In the genomic region with DNA sequence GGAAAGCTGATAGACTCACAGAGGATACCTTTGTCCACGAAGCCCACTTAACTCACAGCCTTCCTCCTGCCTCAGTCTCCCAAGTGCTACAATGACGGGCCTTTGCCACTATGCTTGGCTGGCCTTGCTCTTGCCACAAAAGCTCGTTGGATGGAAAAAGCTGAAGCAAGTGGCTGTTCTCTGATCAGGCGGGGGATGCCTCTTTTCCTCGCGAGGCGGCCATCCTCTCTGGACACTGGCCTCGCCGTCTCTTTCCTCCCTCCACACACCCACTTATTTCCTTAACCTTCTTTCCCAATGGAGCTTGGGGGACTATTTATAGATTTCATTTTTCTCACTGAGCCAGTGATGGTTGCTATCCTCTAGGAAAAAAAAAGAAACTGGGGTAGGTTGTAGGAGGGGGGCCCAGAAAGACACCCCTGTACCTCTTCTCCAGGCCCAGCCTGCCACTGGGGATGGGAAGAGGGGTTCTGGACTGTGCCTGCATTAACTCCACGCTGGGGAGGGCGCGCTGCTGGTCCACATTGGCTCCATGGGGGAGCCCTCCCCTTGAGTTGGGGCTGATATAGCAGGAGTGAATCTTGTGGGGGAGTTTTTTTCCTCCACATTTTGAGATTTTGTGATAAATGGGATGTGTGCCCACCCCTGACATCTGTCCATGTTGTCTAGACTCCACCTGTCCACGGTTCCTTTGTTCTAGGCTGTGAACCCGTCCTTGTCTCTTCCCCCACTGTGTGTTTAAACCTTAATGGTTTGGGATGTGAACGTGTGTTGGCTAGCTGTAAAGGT, we compare ENCODE assay signal across 9 mouse cellular contexts. TPM values are rescaled to one million over a fixed set of nuclear protein-coding genes. Genes with fewer than 3 reads are reported as not detected.
DNase-seq lines count a peak whose midpoint lies in the region; ATAC-seq lines count a peak whose summit lies in the region.
"Had no signal": no experiment of that assay in that cellular context is flagged by ENCODE, and none has a peak within 500 bp of the region (broad histone marks: within the 10 kb centered on the region; RNA-seq: fewer than 3 reads in every experiment).

No protein-coding gene starts in this region.

- WGBS in embryonic facial prominence, embryonic 13.5 days = 59% methylated on average over 15 of the region's 15 CpGs
- WGBS in hindbrain, embryonic 14.5 days = 51% methylated on average over 15 of the region's 15 CpGs
- 50% methylated on average over 15 of the region's 15 CpGs for WGBS in midbrain, embryonic 16.5 days

- H3K36me3 ChIP-seq in embryonic facial prominence, embryonic 13.5 days = peaks cover 53% of the 10 kb centered on the region
- H3K36me3 ChIP-seq in hindbrain, embryonic 14.5 days (replicated peaks; ENCODE audit: control insufficient read depth, insufficient read depth) = peaks cover 62% of the 10 kb centered on the region
- peaks cover 37% of the 10 kb centered on the region for H3K36me3 ChIP-seq in midbrain, embryonic 16.5 days (ENCODE audit: control insufficient read depth, insufficient read depth, low read length)

- no peak for ATAC-seq in embryonic facial prominence, embryonic 13.5 days (ENCODE audit: insufficient number of reproducible peaks, insufficient read depth, low FRiP score, low TSS enrichment, low read depth)
- ATAC-seq in hindbrain, embryonic 14.5 days (ENCODE audit: low FRiP score) = no peak
- ATAC-seq in midbrain, embryonic 16.5 days = no peak
- ATAC-seq: Patski had no signal

- peak overlapping the region; percentile 35 for H3K27ac ChIP-seq in embryonic facial prominence, embryonic 13.5 days
- peak overlapping the region; percentile 92 for H3K27ac ChIP-seq in hindbrain, embryonic 14.5 days
- H3K27ac ChIP-seq in midbrain, embryonic 16.5 days (ENCODE audit: low read length) = peak overlapping the region; percentile 52

- peaks cover 93% of the 10 kb centered on the region for H3K4me1 ChIP-seq in embryonic facial prominence, embryonic 13.5 days
- H3K4me1 ChIP-seq in hindbrain, embryonic 14.5 days (replicated peaks; ENCODE audit: control insufficient read depth, insufficient read depth, low read length) = peaks cover 43% of the 10 kb centered on the region
- H3K4me1 ChIP-seq in midbrain, embryonic 16.5 days (ENCODE audit: control insufficient read depth, insufficient read depth, low read length) = peaks cover 39% of the 10 kb centered on the region

- H3K9ac ChIP-seq in embryonic facial prominence, embryonic 13.5 days = peak overlapping the region; percentile 51; the same call in 1 of the 2 replicates
- H3K9ac ChIP-seq in hindbrain, embryonic 14.5 days = peak overlapping the region; percentile 38
- H3K9ac ChIP-seq in midbrain, embryonic 16.5 days (ENCODE audit: low read depth, low read length) = no peak overlapping the region

- H3K4me3 ChIP-seq in embryonic facial prominence, embryonic 13.5 days = no peak overlapping the region
- H3K4me3 ChIP-seq in hindbrain, embryonic 14.5 days (replicated peaks; ENCODE audit: low read length) = no peak overlapping the region
- H3K4me3 ChIP-seq in midbrain, embryonic 16.5 days (ENCODE audit: low read depth, low read length) = no peak overlapping the region

- H3K27me3 ChIP-seq in embryonic facial prominence, embryonic 13.5 days = no peaks in the 10 kb centered on the region
- H3K27me3 ChIP-seq in hindbrain, embryonic 14.5 days (ENCODE audit: control insufficient read depth, insufficient read depth, low read length) = no peaks in the 10 kb centered on the region
- no peaks in the 10 kb centered on the region for H3K27me3 ChIP-seq in midbrain, embryonic 16.5 days (ENCODE audit: control insufficient read depth, insufficient read depth, low read depth, low read length)
- H3K27me3 ChIP-seq: Patski had no signal

- H3K9me3 ChIP-seq in embryonic facial prominence, embryonic 13.5 days = no peaks in the 10 kb centered on the region
- H3K9me3 ChIP-seq in hindbrain, embryonic 14.5 days (ENCODE audit: control insufficient read depth, low read length) = no peaks in the 10 kb centered on the region
- H3K9me3 ChIP-seq in midbrain, embryonic 16.5 days (replicated peaks; ENCODE audit: control insufficient read depth, low read length, poor library complexity, severe bottlenecking) = no peaks in the 10 kb centered on the region

- H3K4me2 ChIP-seq in embryonic facial prominence, embryonic 13.5 days = peak overlapping the region; percentile 16; the same call in 1 of the 2 replicates
- no peak overlapping the region for H3K4me2 ChIP-seq in hindbrain, embryonic 14.5 days (replicated peaks)
- H3K4me2 ChIP-seq in midbrain, embryonic 16.5 days (ENCODE audit: low read length) = no peak overlapping the region

- DNase-seq in kidney, postnatal 10 days = peak; percentile 35
- DNase-seq in kidney, adult 9 months = no peak
- DNase-seq in hindbrain, embryonic 14.5 days (ENCODE audit: low spot score) = no peak
- no peak for DNase-seq in adipocyte (ENCODE audit: low spot score)
- DNase-seq in B cell, adult 2 months = no peak
- DNase-seq in spleen, adult 18-20 months = no peak

RNA-seq across cellular contexts. Expression of a gene that starts 8.4 kb away (rescaled TPM):
- 142 and 162 TPM in 2 replicates for polyA plus RNA-seq in embryonic facial prominence, embryonic 13.5 days (2015; fragmentation: Nextera tagmentation; extraction: Ambion mirVana)
- 203 and 252 TPM in 2 replicates for polyA plus RNA-seq in hindbrain, embryonic 14.5 days (2014; fragmentation: Nextera tagmentation; extraction: Ambion mirVana)
- 380 and 398 TPM in 2 replicates for polyA plus RNA-seq in midbrain, embryonic 16.5 days (2015; fragmentation: Nextera tagmentation; extraction: Ambion mirVana)

RNA-seq across cellular contexts. Expression of a gene that starts 9.3 kb away (rescaled TPM):
- polyA plus RNA-seq in embryonic facial prominence, embryonic 13.5 days (2015; fragmentation: Nextera tagmentation; extraction: Ambion mirVana) = 21.2 and 25.7 TPM in 2 replicates
- 44.1 and 54.4 TPM in 2 replicates for polyA plus RNA-seq in hindbrain, embryonic 14.5 days (2014; fragmentation: Nextera tagmentation; extraction: Ambion mirVana)
- 15.5 and 21.1 TPM in 2 replicates for polyA plus RNA-seq in midbrain, embryonic 16.5 days (2015; fragmentation: Nextera tagmentation; extraction: Ambion mirVana)

RNA-seq across cellular contexts. Expression of a gene that starts 15.4 kb away (rescaled TPM):
- polyA plus RNA-seq in embryonic facial prominence, embryonic 13.5 days (2015; fragmentation: Nextera tagmentation; extraction: Ambion mirVana) = 11.0 and 11.6 TPM in 2 replicates
- polyA plus RNA-seq in hindbrain, embryonic 14.5 days (2014; fragmentation: Nextera tagmentation; extraction: Ambion mirVana) = 7.0 and 7.7 TPM in 2 replicates
- polyA plus RNA-seq in midbrain, embryonic 16.5 days (2015; fragmentation: Nextera tagmentation; extraction: Ambion mirVana) = 11.0 and 11.4 TPM in 2 replicates

RNA-seq across cellular contexts. Expression of a gene that starts 16.7 kb away (rescaled TPM):
- 6.8 and 9.8 TPM in 2 replicates for polyA plus RNA-seq in embryonic facial prominence, embryonic 13.5 days (2015; fragmentation: Nextera tagmentation; extraction: Ambion mirVana)
- 93.4 and 96.4 TPM in 2 replicates for polyA plus RNA-seq in hindbrain, embryonic 14.5 days (2014; fragmentation: Nextera tagmentation; extraction: Ambion mirVana)
- polyA plus RNA-seq in midbrain, embryonic 16.5 days (2015; fragmentation: Nextera tagmentation; extraction: Ambion mirVana) = 70.3 and 81.6 TPM in 2 replicates

RNA-seq across cellular contexts. Expression of a gene that starts 18.9 kb away (rescaled TPM):
- polyA plus RNA-seq in embryonic facial prominence, embryonic 13.5 days (2015; fragmentation: Nextera tagmentation; extraction: Ambion mirVana) = 491 and 513 TPM in 2 replicates
- polyA plus RNA-seq in hindbrain, embryonic 14.5 days (2014; fragmentation: Nextera tagmentation; extraction: Ambion mirVana) = 469 and 505 TPM in 2 replicates
- 433 and 454 TPM in 2 replicates for polyA plus RNA-seq in midbrain, embryonic 16.5 days (2015; fragmentation: Nextera tagmentation; extraction: Ambion mirVana)

Comparison
In these comparisons a context has a peak if more than half of its experiments do, and no peak if none do; other contexts are left out.
1. H3K27ac ChIP-seq: peak in every context shown above with its lines; median percentile 92 in hindbrain, embryonic 14.5 days; 52 in midbrain, embryonic 16.5 days; 35 in embryonic facial prominence, embryonic 13.5 days.